Mouse (Mus musculus) heart, adult 2 months (tissue): ENCODE measurements at regions not wholly inside any gene's neighbourhood (a gene's known extent, or its start where the extent isn't known, plus 50 kb on each side); places are given as distances from the start of the nearest gene placed in this dataset.

Source experiments
- DNase-seq, 2 experiments: peaks; one replicate each; pipeline ENCODE4 v3.0.0; 2021
- H3K27ac ChIP-seq: fragments of 200-600 bp; 2 replicates; pipeline ENCODE4 v1.8.1; 2022
- H3K27me3 ChIP-seq: fragments of 200-500 bp; 2 replicates; pipeline ENCODE4 v1.6.1; 2012; ENCODE audit warnings: mild to moderate bottlenecking, low read length, inconsistent platforms, mixed read lengths; ENCODE audit not compliant: control insufficient read depth, insufficient read depth
- H3K36me3 ChIP-seq: fragments of 200-500 bp; 2 replicates; pipeline ENCODE4 v1.6.1; 2012; ENCODE audit warnings: low read length, inconsistent platforms; ENCODE audit not compliant: control insufficient read depth, insufficient read depth
- H3K4me1 ChIP-seq: fragments of 200-500 bp; 2 replicates; pipeline ENCODE4 v1.6.1; 2011; ENCODE audit warnings: low read length; ENCODE audit not compliant: control insufficient read depth, insufficient read depth
- H3K4me3 ChIP-seq: fragments of 200-600 bp; 2 replicates; pipeline ENCODE4 v1.8.1; 2022
- H3K79me2 ChIP-seq: fragments of 200-500 bp; replicated peaks from 2 replicates; pipeline ENCODE4 v1.6.1; 2012; ENCODE audit warnings: mild to moderate bottlenecking, inconsistent platforms, low read length, moderate library complexity, mixed read lengths; ENCODE audit not compliant: control insufficient read depth, insufficient read depth
- H3K9ac ChIP-seq: fragments of 200-500 bp; 2 replicates; pipeline ENCODE4 v1.6.1; 2012; ENCODE audit warnings: low read depth, mild to moderate bottlenecking, control low read depth, inconsistent platforms, low read length, mixed read lengths
- CTCF ChIP-seq: fragments of 200-600 bp; IDR thresholded peaks from 2 replicates; pipeline ENCODE4 v1.8.1; 2022; ENCODE audit warnings: antibody characterized with exemption, mild to moderate bottlenecking, moderate library complexity
- EP300 ChIP-seq: fragments of 200-500 bp; IDR thresholded peaks from 2 replicates; pipeline ENCODE4 v1.6.1; 2011; ENCODE audit warnings: low read depth, low read length, control low read depth; ENCODE audit not compliant: insufficient read depth
- POLR2A ChIP-seq: fragments of 200-500 bp; IDR thresholded peaks from 2 replicates; pipeline ENCODE4 v1.6.1; 2011; ENCODE audit warnings: mild to moderate bottlenecking, low read depth, low read length, control low read depth; ENCODE audit not compliant: insufficient read depth
- WGBS: fragments of 180-500 bp; shearing (Covaris S2); methylation state at CpG from one replicate; pipeline ENCODE4 v1.1.7; 2018; 5-methylcytosine and 5-hydroxymethylcytosine counted together
- intact Hi-C: fragments of 180-260 bp; cut with DNase I; formaldehyde crosslinking; loops from one replicate; pipeline ENCODE4 v1.15.1; 2025

DNA sequence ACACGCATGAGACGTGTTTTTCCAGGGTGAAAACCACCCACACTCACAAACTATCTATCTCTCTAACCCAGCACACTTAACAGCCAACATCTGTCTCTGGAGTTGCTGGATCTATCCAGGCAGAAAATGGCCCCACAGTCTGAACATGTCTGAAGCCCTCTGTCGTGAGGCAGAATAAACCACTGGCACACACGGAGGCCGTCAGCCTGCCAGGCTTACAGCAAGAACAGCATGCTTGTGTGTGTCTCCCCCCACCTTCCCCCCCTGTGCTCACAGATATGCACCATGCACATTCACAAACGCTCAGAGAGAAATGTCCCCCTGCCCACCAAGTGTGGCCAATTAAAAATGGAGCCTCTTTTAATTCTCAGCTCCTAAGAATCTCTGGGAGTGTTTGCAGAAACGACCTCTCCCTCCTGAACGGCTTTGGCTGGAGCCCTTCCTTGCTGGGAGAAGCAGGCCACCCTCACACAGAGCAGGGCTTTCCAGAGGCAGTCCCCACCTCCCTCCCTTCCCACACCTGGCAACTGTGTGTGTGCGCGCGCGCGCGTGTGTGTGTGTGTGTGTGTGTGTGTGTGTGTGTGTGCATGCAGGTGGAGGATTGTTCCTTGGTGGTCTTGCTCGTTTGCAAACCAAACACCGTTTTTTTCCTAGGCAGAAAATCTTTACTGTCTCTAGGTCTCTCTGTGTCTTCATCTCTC, 88.7 kb downstream of the Edn3 start:
- no peaks in the 10 kb centered on the region for H3K36me3 ChIP-seq
- H3K9ac ChIP-seq, result no peak overlapping the region
- H3K27me3 ChIP-seq, result no peaks in the 10 kb centered on the region
- H3K79me2 ChIP-seq, result no peaks in the 10 kb centered on the region
- no peak for DNase-seq
- H3K4me1 ChIP-seq, result no peaks in the 10 kb centered on the region
- no peak overlapping the region for H3K27ac ChIP-seq
- intact Hi-C loops, result no loop called here
- H3K4me3 ChIP-seq, result no peak overlapping the region
- 72% methylated on average over 16 of the region's 16 CpGs for WGBS
- no peak for TF ChIP-seq POLR2A

DNA sequence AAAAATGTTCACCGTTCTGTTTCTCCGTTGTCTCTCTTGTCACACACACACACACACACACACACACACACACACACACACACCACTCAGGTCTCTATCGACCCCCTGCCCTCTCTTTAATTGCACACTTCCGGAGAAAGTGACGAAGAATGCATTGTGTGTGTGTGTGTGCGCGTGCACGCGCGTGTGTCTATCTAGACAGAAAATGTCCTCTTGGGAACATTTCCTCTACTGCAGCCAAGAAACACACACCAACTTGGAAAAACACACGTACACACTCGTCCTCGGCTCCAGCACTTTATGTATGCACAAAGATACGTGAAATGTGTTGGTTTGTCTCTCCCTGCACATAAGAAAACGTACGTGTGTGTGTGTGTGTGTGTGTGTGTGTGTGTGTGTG, 90.4 kb downstream of the Edn3 start:
- 37% methylated on average over 16 of the region's 16 CpGs for WGBS
- no peaks in the 10 kb centered on the region for H3K79me2 ChIP-seq
- no peak overlapping the region for H3K27ac ChIP-seq
- H3K9ac ChIP-seq, result no peak overlapping the region
- no peaks in the 10 kb centered on the region for H3K27me3 ChIP-seq
- intact Hi-C loops, result loop anchor here (10.0 kb wide), 1 partner anchor 386 kb away; the partner anchor contains the start of gene Atp5e
- TF ChIP-seq POLR2A (no peak), CTCF (no peak), EP300 (no peak)
- no peaks in the 10 kb centered on the region for H3K4me1 ChIP-seq
- H3K36me3 ChIP-seq, result no peaks in the 10 kb centered on the region
- H3K4me3 ChIP-seq, result no peak overlapping the region
- DNase-seq, result no peak

GRCm38 (mm10) chr2:174851525-174852330, 91.3 kb downstream of the Edn3 start:
- Histone ChIP-seq H3K79me2 (no peaks in the 10 kb centered on the region), H3K9ac (no peak overlapping the region), H3K4me1 (no peaks in the 10 kb centered on the region), H3K36me3 (no peaks in the 10 kb centered on the region), H3K27me3 (no peaks in the 10 kb centered on the region), H3K4me3 (no peak overlapping the region), H3K27ac (no peak overlapping the region)
- DNase-seq, result peak; percentile 53 to 76
- intact Hi-C loops, result loop anchor here (10.0 kb wide), 1 partner anchor 387 kb away; the partner anchor contains the start of gene Atp5e
- WGBS, result 25% methylated on average over 22 of the region's 22 CpGs
- no peak for TF ChIP-seq EP300
- peak; percentile 79 for TF ChIP-seq CTCF

DNA sequence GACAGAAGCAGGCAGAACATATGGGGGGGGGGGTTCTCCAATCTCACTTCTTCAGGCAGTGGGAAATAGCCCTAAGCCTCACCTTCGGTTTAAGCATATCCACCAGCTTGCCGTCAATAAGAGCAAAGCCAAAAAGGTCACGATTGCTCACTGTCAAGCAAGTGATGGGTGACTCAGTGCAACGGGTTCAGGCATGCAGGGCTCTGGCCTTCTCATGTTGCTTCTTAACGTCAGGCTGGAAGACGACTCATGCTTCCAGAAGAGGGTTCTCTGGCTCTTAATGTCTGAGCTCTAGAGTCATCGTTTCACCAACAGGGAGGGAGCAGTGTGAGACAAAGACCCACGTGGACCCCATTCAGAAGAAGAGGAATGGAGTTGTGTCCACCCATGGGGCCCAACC, 93.4 kb downstream of the Edn3 start:
- Histone ChIP-seq H3K27ac (no peak overlapping the region), H3K79me2 (no peaks in the 10 kb centered on the region), H3K9ac (no peak overlapping the region), H3K27me3 (no peaks in the 10 kb centered on the region), H3K4me3 (no peak overlapping the region), H3K4me1 (peaks cover 4% of the 10 kb centered on the region), H3K36me3 (no peaks in the 10 kb centered on the region)
- no peak for DNase-seq
- TF ChIP-seq CTCF, result no peak
- TF ChIP-seq EP300, result no peak
- no peak for TF ChIP-seq POLR2A
- 80% methylated on average over 8 of the region's 8 CpGs for WGBS
- intact Hi-C loops, result loop anchor here (10.0 kb wide), 1 partner anchor 389 kb away; the partner anchor contains the start of gene Atp5e

- Histone ChIP-seq H3K4me1 (peaks cover 4% of the 10 kb centered on the region), H3K9ac (no peak overlapping the region), H3K79me2 (no peaks in the 10 kb centered on the region), H3K27me3 (no peaks in the 10 kb centered on the region), H3K27ac (no peak overlapping the region), H3K4me3 (no peak overlapping the region), H3K36me3 (no peaks in the 10 kb centered on the region)
- intact Hi-C loops, result loop anchor here (5.0 to 10.0 kb wide), 2 partner anchors 47 to 391 kb away; partner anchors contain the start of gene Atp5e
- no peak for DNase-seq
- WGBS, result 79% methylated on average over 8 of the region's 8 CpGs
- TF ChIP-seq CTCF (no peak), EP300 (no peak), POLR2A (no peak)
These were observed 95.1 kb downstream of the Edn3 start for GRCm38 (mm10) chr2:174855548-174855947.

DNA sequence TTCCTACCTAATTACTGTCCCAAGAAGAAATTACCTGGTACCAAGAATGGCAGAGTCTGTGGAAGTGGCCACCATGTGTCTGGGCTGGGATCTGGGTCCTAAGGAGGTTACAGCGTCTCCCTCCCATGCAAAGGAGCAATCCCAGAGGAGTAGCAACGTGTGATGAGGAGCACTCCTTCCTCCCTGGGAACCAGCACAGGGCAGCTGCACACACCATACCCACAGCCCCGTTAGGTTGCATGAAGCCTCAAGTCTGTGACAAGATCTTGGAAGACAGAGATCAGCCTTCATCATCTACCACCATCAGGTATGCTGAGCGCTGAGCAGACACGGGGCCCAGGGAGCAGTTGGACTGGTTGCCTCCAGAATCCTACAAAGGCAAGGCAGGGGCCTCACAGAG, 95.7 kb downstream of the Edn3 start:
- no peak overlapping the region for H3K27ac ChIP-seq
- no peaks in the 10 kb centered on the region for H3K27me3 ChIP-seq
- H3K36me3 ChIP-seq, result no peaks in the 10 kb centered on the region
- no peak for DNase-seq
- no peak overlapping the region for H3K9ac ChIP-seq
- WGBS, result 87% methylated on average over 5 of the region's 5 CpGs
- H3K4me3 ChIP-seq, result no peak overlapping the region
- TF ChIP-seq POLR2A (no peak), EP300 (no peak), CTCF (no peak)
- intact Hi-C loops, result loop anchor here (5.0 to 10.0 kb wide), 2 partner anchors 46 to 391 kb away; partner anchors contain the start of gene Atp5e
- peaks cover 4% of the 10 kb centered on the region for H3K4me1 ChIP-seq
- no peaks in the 10 kb centered on the region for H3K79me2 ChIP-seq
